Mouse (Mus musculus): Measurements from ENCODE around the gene Snrpa1.

GRCm38 (mm10) chr7:66080231-66080613 lies 21.4 kb downstream of the Snrpa1 start:
- TF ChIP-seq POLR2A (IDR thresholded peaks at IDR 0.05; ENCODE audit: insufficient read length, low read depth) (no peak), POLR2AphosphoS2 (IDR thresholded peaks at IDR 0.05; ENCODE audit: insufficient read length, low read depth) (no peak), USF1 (IDR thresholded peaks at IDR 0.05; ENCODE audit: low read depth) (no peak), MYOD1 (IDR thresholded peaks at IDR 0.05; ENCODE audit: control insufficient read depth in 1 of 3, insufficient read length in 2 of 3, low read depth in 2 of 3) (peak in 1 of 3 experiments; percentile 6), E2F4 (IDR thresholded peaks at IDR 0.05; ENCODE audit: insufficient read depth) (no peak), TCF3 (IDR thresholded peaks at IDR 0.05; ENCODE audit: insufficient read length, low read depth) (no peak), SRF (IDR thresholded peaks at IDR 0.05; ENCODE audit: control insufficient read depth, insufficient read length, low read depth) (no peak)

All from myocyte (in vitro differentiated cells).